Mouse (Mus musculus) ovary, postnatal 14 days (tissue): ENCODE data around the gene Prrt2.

Experiments
- DNase-seq: peaks from one replicate; pipeline ENCODE4 v3.0.0; 2022; ENCODE audit warnings: low spot score

The Prrt2 gene

GRCm38 (mm10) chr7:127003620-127004019 is 17.4 kb downstream of the Prrt2 start:
- DNase-seq, result no peak

DNA sequence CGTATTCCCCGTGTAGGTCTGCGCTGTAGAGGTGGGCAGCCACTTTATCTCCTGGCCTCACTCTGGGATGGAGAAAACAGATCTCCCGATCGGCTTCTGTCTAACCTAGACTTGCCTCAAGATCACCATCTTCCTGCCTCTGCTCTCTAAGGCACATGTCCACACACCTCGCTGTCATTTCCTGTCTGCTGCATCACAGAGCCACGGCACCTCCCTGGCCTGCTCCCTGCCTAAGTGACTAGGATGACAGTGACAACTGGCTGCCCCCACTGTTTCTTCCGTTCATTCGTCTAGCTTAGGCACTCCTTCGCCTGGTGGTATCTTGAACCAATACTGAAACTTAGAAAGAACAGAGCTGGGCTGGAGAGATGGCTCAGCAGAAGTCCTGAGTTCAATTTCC is 21.4 kb downstream of the Prrt2 start:
- DNase-seq, result no peak

DNA sequence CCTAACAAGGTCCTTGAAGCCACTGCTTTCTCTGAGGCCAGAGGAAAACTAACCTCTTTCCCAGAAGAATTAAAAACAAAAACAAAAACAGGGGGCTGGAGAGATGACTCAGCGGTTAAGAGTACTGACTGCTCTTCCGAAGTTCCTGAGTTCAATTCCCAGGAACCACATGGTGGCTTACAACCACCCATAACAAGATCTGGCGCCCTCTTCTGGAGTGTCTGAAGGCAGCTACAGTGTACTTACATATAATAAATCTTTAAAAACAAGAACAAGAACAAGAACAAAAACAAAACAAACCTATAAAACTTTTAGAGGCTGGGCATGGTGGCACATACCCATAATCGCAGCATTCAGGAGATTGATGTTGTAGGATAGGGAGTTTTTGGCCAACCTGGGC is 24.6 kb downstream of the Prrt2 start:
- no peak for DNase-seq

- no peak for DNase-seq
Measured at GRCm38 (mm10) chr7:126988816-126989215, 32.2 kb downstream of the Prrt2 start.

GRCm38 (mm10) chr7:126986319-126986718 is 34.7 kb downstream of the Prrt2 start:
- DNase-seq, result peak; percentile 33

- no peak for DNase-seq
Measured at GRCm38 (mm10) chr7:126984667-126985444, 36.2 kb downstream of the Prrt2 start.

DNA sequence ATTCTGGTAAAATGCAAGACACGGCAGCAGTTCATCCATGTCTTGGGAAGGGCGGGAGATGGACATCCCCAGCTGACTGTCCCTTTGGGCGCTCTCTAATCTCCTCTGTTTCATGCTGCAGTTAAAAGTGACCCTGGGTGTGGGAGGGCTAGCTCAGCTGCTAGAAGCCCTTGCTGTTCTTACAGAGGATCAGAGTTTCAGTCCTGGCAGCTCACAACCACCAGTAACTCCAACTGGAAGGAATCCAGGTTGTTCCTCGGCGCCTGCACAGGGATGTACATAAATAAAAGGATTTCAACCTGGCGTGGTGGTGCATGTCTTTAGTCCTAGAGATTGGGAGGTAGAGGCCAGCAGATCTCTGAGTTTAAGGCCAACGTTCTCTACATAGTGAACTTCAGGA is 37.9 kb downstream of the Prrt2 start:
- DNase-seq, result no peak

- no peak for DNase-seq
Measured at GRCm38 (mm10) chr7:126982054-126982453, 39.0 kb downstream of the Prrt2 start.

DNA sequence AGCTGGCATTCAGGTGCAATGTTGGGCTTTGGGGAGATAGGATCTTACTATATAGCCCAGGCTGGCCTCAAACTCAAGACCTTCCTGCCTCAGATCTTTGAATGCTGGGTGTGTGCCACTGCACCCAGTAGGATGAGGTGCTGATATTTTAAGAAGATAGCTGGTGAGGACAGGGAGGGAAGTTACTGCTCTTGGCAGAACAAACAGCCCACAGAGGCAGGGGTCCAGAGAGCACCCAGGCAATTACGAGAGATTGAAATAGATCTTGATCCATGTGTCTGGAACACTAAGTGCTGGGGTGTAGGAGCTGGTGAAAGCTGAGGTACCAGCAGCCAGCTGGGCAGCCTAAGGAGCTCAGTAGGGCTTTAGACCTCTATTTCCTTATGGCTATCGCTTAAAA is 39.4 kb downstream of the Prrt2 start:
- DNase-seq, result no peak

DNA sequence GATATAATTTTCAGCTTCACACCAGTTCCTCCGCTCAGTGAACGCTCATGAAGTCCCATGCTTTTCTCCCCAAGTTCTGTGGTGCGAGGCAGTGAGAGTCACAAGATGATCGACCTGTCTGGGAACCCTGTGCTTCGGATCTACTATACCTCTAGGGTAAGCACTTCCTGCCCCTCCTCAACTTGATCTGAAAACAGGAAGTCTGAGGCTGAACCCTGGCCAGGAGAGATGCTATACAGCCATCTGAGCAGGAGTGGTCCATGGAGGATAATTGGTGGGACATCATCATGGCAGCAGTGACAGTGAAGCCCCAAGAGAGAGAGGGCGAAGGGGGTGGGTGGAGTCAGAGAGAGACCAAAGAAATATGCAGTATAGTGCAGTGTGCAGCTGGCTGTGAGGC is 42.2 kb downstream of the Prrt2 start:
- no peak for DNase-seq

- no peak for DNase-seq
Measured at GRCm38 (mm10) chr7:126976878-126977459, 44.0 kb downstream of the Prrt2 start.

DNA sequence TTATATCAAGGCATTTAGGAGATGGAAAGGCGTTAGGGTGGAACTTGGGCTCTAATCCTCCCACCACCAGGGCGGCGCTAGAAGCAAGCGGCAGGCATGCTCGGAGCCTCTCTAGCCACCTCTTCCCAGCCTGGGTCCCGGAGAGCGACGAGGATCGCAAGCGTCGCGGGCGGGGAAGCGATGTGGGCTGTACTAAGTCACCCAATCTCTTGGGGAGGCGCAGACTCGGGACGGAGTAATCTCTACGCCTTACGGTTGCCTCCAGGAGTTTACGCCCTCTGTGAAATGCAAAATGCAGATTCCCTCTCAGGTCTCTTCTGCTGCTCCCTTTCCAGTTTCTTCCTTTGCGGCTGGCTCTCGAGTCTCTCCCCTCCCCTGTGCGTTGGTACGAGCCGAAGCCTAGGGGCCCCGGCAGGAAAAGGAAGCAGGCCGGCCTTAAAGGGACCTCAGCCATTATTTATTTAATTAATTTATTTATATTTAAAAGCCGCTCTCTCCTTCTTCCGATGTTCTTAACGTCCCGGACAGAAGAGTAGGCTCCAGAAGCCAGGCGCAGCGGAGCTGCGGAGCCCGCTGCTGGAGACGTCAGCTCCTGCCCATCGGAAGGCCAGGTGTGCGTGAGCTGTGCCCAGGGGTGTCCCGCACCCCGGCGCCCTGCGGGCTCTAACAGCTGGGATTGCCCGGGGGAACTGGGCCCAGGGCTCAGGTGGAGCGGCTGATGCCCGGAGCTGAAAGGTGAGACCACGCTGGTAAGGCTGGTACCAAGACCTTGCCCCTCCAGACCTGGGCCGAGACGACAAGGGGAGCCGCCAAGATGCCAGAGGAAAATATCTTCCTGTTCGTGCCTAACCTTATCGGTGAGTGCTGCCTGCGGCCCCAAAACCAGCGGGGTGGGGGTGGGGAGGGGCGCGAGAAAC is 44.8 kb downstream of the Prrt2 start, which contains the start of gene Cdiptos:
Gene Cdiptos, minus strand, starts transcription at position 149 of the 917 bp plus-strand sequence.
- peak; percentile 92 for DNase-seq

DNA sequence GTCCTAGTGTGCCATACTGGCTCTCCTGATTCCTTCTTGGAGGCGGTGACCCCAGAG is 45.3 kb downstream of the Prrt2 start, which contains the start of gene Cdipt:
Gene Cdipt, plus strand, starts transcription at position 22 of the 57 bp plus-strand sequence.
- no peak for DNase-seq

- peak; percentile 28 for DNase-seq
Measured at GRCm38 (mm10) chr7:126975493-126975892, 45.5 kb downstream of the Prrt2 start.
